Mouse (Mus musculus) large intestine, adult 2 months (tissue): ENCODE data around the gene Btbd19. TPM values are rescaled to one million over a fixed set of nuclear protein-coding genes. Genes with fewer than 3 reads are reported as not detected.

Source experiments
- DNase-seq: peaks from one replicate; pipeline ENCODE4 v3.0.0-alpha.2; 2012; ENCODE audit warnings: low read depth, low spot score
- WGBS: fragments of 180-500 bp; shearing (Covaris S2); methylation state at CpG from one replicate; pipeline ENCODE4 v1.1.7; 2018; 5-methylcytosine and 5-hydroxymethylcytosine counted together
- polyA plus RNA-seq: library from polyadenylated mRNA; depleted of rRNA; stranded (reverse); fragments of >200 nt; gene quantifications from 2 replicates; pipeline ENCODE4 v1.2.3, GENCODE M21; 2012; rRNA removed

Gene Btbd19
- polyA plus RNA-seq, 1 experiment, result 7.8 TPM

GRCm38 (mm10) chr4:117094626-117095361 lies 30.7 kb downstream of the Btbd19 start:
- 83% methylated on average over 3 of the region's 3 CpGs for WGBS
- DNase-seq, result no peak

- WGBS, result 73% methylated on average over 7 of the region's 7 CpGs
- DNase-seq, result no peak
These were observed 34.9 kb downstream of the Btbd19 start for GRCm38 (mm10) chr4:117090586-117090985.

- 75% methylated on average over 7 of the region's 7 CpGs for WGBS
- DNase-seq, result no peak
These were observed 37.4 kb downstream of the Btbd19 start for GRCm38 (mm10) chr4:117087948-117088640.

- no peak for DNase-seq
- WGBS, result 81% methylated on average over 5 of the region's 5 CpGs
These were observed 54.3 kb downstream of the Btbd19 start for GRCm38 (mm10) chr4:117071183-117071582.

GRCm38 (mm10) chr4:117070624-117071023 lies 54.9 kb downstream of the Btbd19 start:
- DNase-seq, result no peak
- WGBS, result 86% methylated on average over 4 of the region's 4 CpGs

GRCm38 (mm10) chr4:117069647-117070046 lies 55.9 kb downstream of the Btbd19 start:
- 96% methylated on average over 1 of the region's 1 CpGs for WGBS
- no peak for DNase-seq

Other genes with a start within 250 kb of the Btbd19 start
- 6.4 and 10.7 TPM in 2 replicates for gene Zswim5, start 248.3 kb downstream of the Btbd19 start, polyA plus RNA-seq
- 37.8 and 47.5 TPM in 2 replicates for gene Urod, start 131.3 kb downstream of the Btbd19 start, polyA plus RNA-seq
- gene Hectd3, start 130.4 kb downstream of the Btbd19 start, polyA plus RNA-seq, result 71.2 and 117 TPM in 2 replicates
- 5.2 and 7.1 TPM in 2 replicates for gene Eif2b3, start 106.3 kb downstream of the Btbd19 start, polyA plus RNA-seq
- gene Ptch2, start 29.6 kb downstream of the Btbd19 start, polyA plus RNA-seq, result 1.6 and 3.6 TPM in 2 replicates
- 0.31 and 0.47 TPM in 2 replicates for gene Tctex1d4, start 1.1 kb upstream of the Btbd19 start, polyA plus RNA-seq
- 12.7 and 17.1 TPM in 2 replicates for gene Plk3, start 8.2 kb upstream of the Btbd19 start, polyA plus RNA-seq
- gene Rps8, start 30.5 kb upstream of the Btbd19 start, polyA plus RNA-seq, result 620 and 649 TPM in 2 replicates
- 5.8 and 8.1 TPM in 2 replicates for gene Kif2c, start 56.9 kb upstream of the Btbd19 start, polyA plus RNA-seq
- 7.8 and 10.9 TPM in 2 replicates for gene Tmem53, start 126.2 kb upstream of the Btbd19 start, polyA plus RNA-seq
- gene Armh1, start 126.4 kb upstream of the Btbd19 start, polyA plus RNA-seq, result 0.05 TPM in 1 of 2 replicates, not detected in the other